Mouse (Mus musculus) MEL (cell line): ENCODE results near the gene Glipr1. TPM values are rescaled to one million over a fixed set of nuclear protein-coding genes. Genes with fewer than 3 reads are reported as not detected.

Experiments
- DNase-seq: peaks from one replicate; pipeline ENCODE4 v3.0.0; 2011; ENCODE audit warnings: low read depth, low spot score
- H3K27ac ChIP-seq: 2 replicates; pipeline ENCODE4 v1.5.1; 2012; ENCODE audit warnings: low read depth, mild to moderate bottlenecking, control low read depth, low read length, moderate library complexity; ENCODE audit not compliant: control insufficient read depth
- H3K27me3 ChIP-seq, 2 experiments: fragments of 150-350 bp in 1 of 2; sonication (generic) in 1 of 2; 2 replicates each; pipeline ENCODE4 v1.6.1; 2012; ENCODE audit warnings: low read length in 2 of 2, mild to moderate bottlenecking in 2 of 2, improper control_type of control experiment in 1 of 2, moderate library complexity in 1 of 2; ENCODE audit not compliant: insufficient read depth in 2 of 2, control insufficient read depth in 1 of 2
- H3K36me3 ChIP-seq, 2 experiments: 2 replicates each; pipeline ENCODE4 v1.6.1; 2012 to 2014; ENCODE audit warnings: low read length in 2 of 2, improper control_type of control experiment in 1 of 2, inconsistent platforms in 1 of 2, mild to moderate bottlenecking in 1 of 2; ENCODE audit not compliant: insufficient read depth in 2 of 2, control insufficient read depth in 1 of 2
- H3K4me1 ChIP-seq, 2 experiments: fragments of 150-350 bp in 1 of 2; sonication (generic) in 1 of 2; 2 replicates each; pipeline ENCODE4 v1.6.1; 2012; ENCODE audit warnings: low read length in 2 of 2, improper control_type of control experiment in 1 of 2, mild to moderate bottlenecking in 1 of 2; ENCODE audit not compliant: insufficient read depth in 2 of 2, control insufficient read depth in 1 of 2
- H3K4me3 ChIP-seq, 2 experiments: fragments of 150-350 bp in 1 of 2; sonication (generic) in 1 of 2; 2 replicates each; pipeline ENCODE4 v1.5.1; 2012; ENCODE audit warnings: low read depth in 2 of 2, low read length in 2 of 2, mild to moderate bottlenecking in 2 of 2, moderate library complexity in 2 of 2, control low read depth in 1 of 2, improper control_type of control experiment in 1 of 2; ENCODE audit not compliant: control insufficient read depth in 1 of 2, insufficient read depth in 1 of 2
- H3K79me2 ChIP-seq: 2 replicates; pipeline ENCODE4 v1.6.1; 2012; ENCODE audit warnings: mild to moderate bottlenecking, low read length, moderate library complexity; ENCODE audit not compliant: control insufficient read depth, poor library complexity, insufficient read depth
- H3K9ac ChIP-seq: 2 replicates; pipeline ENCODE4 v1.6.1; 2012; ENCODE audit warnings: low read depth, mild to moderate bottlenecking, control low read depth, low read length, moderate library complexity; ENCODE audit not compliant: control insufficient read depth, poor library complexity, severe bottlenecking
- H3K9me3 ChIP-seq: fragments of 150-350 bp; sonication (generic); replicated peaks from 2 replicates; pipeline ENCODE4 v1.6.1; 2012; ENCODE audit warnings: mild to moderate bottlenecking, low read length, improper control_type of control experiment, moderate library complexity; ENCODE audit not compliant: insufficient read depth
- BHLHE40 ChIP-seq: IDR thresholded peaks from 2 replicates; pipeline ENCODE4 v1.6.1; 2012; ENCODE audit warnings: low read depth, mild to moderate bottlenecking, inconsistent platforms, low read length, improper control_type of control experiment, borderline replicate concordance
- CHD1 ChIP-seq: IDR thresholded peaks from 2 replicates; pipeline ENCODE4 v1.6.1; 2012; ENCODE audit warnings: low read depth, mild to moderate bottlenecking, inconsistent platforms, low read length, improper control_type of control experiment
- CHD2 ChIP-seq: IDR thresholded peaks from 2 replicates; pipeline ENCODE4 v1.6.1; 2011; ENCODE audit warnings: low read length, improper control_type of control experiment
- E2F4 ChIP-seq: IDR thresholded peaks from 2 replicates; pipeline ENCODE4 v1.6.1; 2011; ENCODE audit warnings: low read depth, low read length, improper control_type of control experiment, borderline replicate concordance
- GATA1 ChIP-seq: IDR thresholded peaks from 2 replicates; pipeline ENCODE4 v1.6.1; 2011; ENCODE audit warnings: low read depth, low read length, improper control_type of control experiment
- HCFC1 ChIP-seq: IDR thresholded peaks from 2 replicates; pipeline ENCODE4 v1.6.1; 2012; ENCODE audit warnings: low read depth, mild to moderate bottlenecking, inconsistent platforms, low read length, improper control_type of control experiment, moderate library complexity
- JUND ChIP-seq: IDR thresholded peaks from 2 replicates; pipeline ENCODE4 v1.6.1; 2011; ENCODE audit warnings: low read depth, mild to moderate bottlenecking, improper control_type of control experiment, low read length
- KAT2A ChIP-seq: conservative IDR thresholded peaks from 2 replicates; pipeline ENCODE4 v1.6.1; 2012; ENCODE audit warnings: low read depth, low read length, improper control_type of control experiment, inconsistent platforms
- MAFK ChIP-seq: IDR thresholded peaks from 2 replicates; pipeline ENCODE4 v1.6.1; 2011; ENCODE audit warnings: low read depth, mild to moderate bottlenecking, low read length, improper control_type of control experiment, borderline replicate concordance
- MAX ChIP-seq: IDR thresholded peaks from 2 replicates; pipeline ENCODE4 v1.6.1; 2011; ENCODE audit warnings: low read length, improper control_type of control experiment
- MXI1 ChIP-seq: IDR thresholded peaks from 2 replicates; pipeline ENCODE4 v1.6.1; 2011; ENCODE audit warnings: mild to moderate bottlenecking, low read depth, low read length, improper control_type of control experiment
- MYB ChIP-seq: IDR thresholded peaks from 2 replicates; pipeline ENCODE4 v1.6.1; 2011; ENCODE audit warnings: mild to moderate bottlenecking, low read depth, low read length, improper control_type of control experiment
- MYC ChIP-seq: IDR thresholded peaks from 2 replicates; pipeline ENCODE4 v1.6.1; 2011; ENCODE audit warnings: low read depth, mild to moderate bottlenecking, low read length, improper control_type of control experiment, moderate library complexity
- POLR2AphosphoS2 ChIP-seq: IDR thresholded peaks from 2 replicates; pipeline ENCODE4 v1.6.1; 2011; ENCODE audit warnings: low read length, improper control_type of control experiment
- SIN3A ChIP-seq: IDR thresholded peaks from 2 replicates; pipeline ENCODE4 v1.6.1; 2012; ENCODE audit warnings: low read length, improper control_type of control experiment, inconsistent platforms
- SMC3 ChIP-seq: IDR thresholded peaks from 2 replicates; pipeline ENCODE4 v1.6.1; 2011; ENCODE audit warnings: low read depth, low read length, improper control_type of control experiment
- TAL1 ChIP-seq: IDR thresholded peaks from 2 replicates; pipeline ENCODE4 v1.6.1; 2012; ENCODE audit warnings: mild to moderate bottlenecking, inconsistent platforms, low read length, moderate library complexity, mixed read lengths
- UBTF ChIP-seq: IDR thresholded peaks from 2 replicates; pipeline ENCODE4 v1.6.1; 2012; ENCODE audit warnings: low read depth, mild to moderate bottlenecking, inconsistent platforms, low read length, improper control_type of control experiment, moderate library complexity, borderline replicate concordance; ENCODE audit not compliant: insufficient read depth
- USF1 ChIP-seq: IDR thresholded peaks from 2 replicates; pipeline ENCODE4 v1.6.1; 2014; ENCODE audit warnings: low read depth, mild to moderate bottlenecking, inconsistent platforms, low read length, improper control_type of control experiment, moderate library complexity
- ZC3H11A ChIP-seq: IDR thresholded peaks from 2 replicates; pipeline ENCODE4 v1.6.1; 2012; ENCODE audit warnings: low read depth, mild to moderate bottlenecking, inconsistent platforms, low read length, improper control_type of control experiment
- ZMIZ1 ChIP-seq: IDR thresholded peaks from 2 replicates; pipeline ENCODE4 v1.6.1; 2012; ENCODE audit warnings: low read depth, mild to moderate bottlenecking, inconsistent platforms, low read length, improper control_type of control experiment, moderate library complexity
- ZNF384 ChIP-seq: IDR thresholded peaks from 2 replicates; pipeline ENCODE4 v1.6.1; 2012; ENCODE audit warnings: low read depth, mild to moderate bottlenecking, inconsistent platforms, low read length, improper control_type of control experiment
- polyA plus RNA-seq, 2 experiments: library from polyadenylated mRNA; stranded (reverse) in 1 of 2; unstranded in 1 of 2; fragments of >175 nt in 1 of 2; fragments of >200 nt in 1 of 2; gene quantifications; 2 replicates each; pipeline versions ENCODE4 v1.2.1 to v1.2.4; 2012; ENCODE audit warnings: low replicate concordance in 2 of 2, low read depth in 1 of 2; ENCODE audit not compliant: insufficient read length in 2 of 2, insufficient read depth in 1 of 2, missing spikeins in 1 of 2
- total RNA-seq: library from RNA; depleted of rRNA; stranded (reverse); fragments of 300-350 nt; gene quantifications from 2 replicates; pipeline ENCODE4 v1.2.3, GENCODE M21; 2012

Gene Glipr1
- total and polyA plus RNA-seq, 3 experiments: 0.62 to 0.88 TPM; not detected in 1

DNA sequence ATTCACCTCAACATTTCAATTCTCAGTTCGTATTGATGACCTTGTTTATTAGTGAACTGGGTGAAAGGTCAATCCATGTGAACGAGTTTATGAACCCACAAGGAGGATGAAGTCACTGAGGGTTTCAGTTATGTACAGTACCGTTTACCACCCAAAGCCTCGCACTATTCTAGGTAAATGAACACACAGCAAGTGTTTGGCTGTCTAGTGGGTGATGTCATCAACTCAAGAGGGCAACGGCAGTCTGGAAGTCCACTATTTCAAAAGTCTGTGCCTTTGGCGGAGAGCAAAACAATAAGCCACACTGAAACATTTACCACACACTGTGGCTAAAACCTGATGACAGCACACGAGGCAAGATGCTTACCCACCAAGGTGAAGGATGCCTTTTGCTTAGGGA lies 59.4 kb downstream of the Glipr1 start:
- no peak overlapping the region for H3K9ac ChIP-seq
- no peaks in the 10 kb centered on the region for H3K79me2 ChIP-seq
- TF ChIP-seq UBTF (no peak), ZC3H11A (no peak), BHLHE40 (no peak), TAL1 (no peak), E2F4 (no peak), MAX (no peak), KAT2A (no peak), HCFC1 (no peak), MXI1 (no peak), GATA1 (no peak), ZNF384 (no peak), USF1 (no peak), MAFK (no peak), ZMIZ1 (no peak), MYC (no peak), MYB (no peak), SMC3 (no peak)
- no peaks in the 10 kb centered on the region for H3K36me3 ChIP-seq
- no peaks in the 10 kb centered on the region for H3K4me1 ChIP-seq
- H3K9me3 ChIP-seq: no peaks in the 10 kb centered on the region
- DNase-seq: no peak
- no peak overlapping the region for H3K4me3 ChIP-seq
- H3K27ac ChIP-seq: no peak overlapping the region
- peaks cover 0 to 2% of the 10 kb centered on the region in 2 experiments; a peak in 1 of 4 replicates for H3K27me3 ChIP-seq

DNA sequence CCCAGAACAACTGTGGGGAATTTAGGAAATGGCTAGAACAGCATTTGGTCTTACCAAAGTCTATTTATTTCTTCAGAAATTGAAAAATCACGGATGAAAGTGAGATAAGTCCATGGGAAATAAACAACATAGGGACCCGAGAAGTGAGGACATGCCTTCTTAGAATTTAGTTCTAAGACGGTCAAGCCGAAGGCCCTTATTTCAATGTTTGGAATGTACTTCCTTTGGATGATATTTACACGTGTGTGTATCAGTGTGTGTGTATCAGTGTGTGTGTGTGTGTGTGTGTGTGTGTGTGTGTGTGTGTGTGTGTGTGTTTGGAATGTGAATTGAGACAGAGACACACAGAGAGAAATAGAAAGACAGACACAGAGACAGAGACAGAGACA lies 65.3 kb downstream of the Glipr1 start:
- no peak for DNase-seq
- peaks cover 0 to 4% of the 10 kb centered on the region in 2 experiments for H3K27me3 ChIP-seq
- TF ChIP-seq CHD1 (no peak), SIN3A (no peak), CHD2 (no peak), JUND (no peak), POLR2AphosphoS2 (no peak)

More for the DNA sequence above, 65.3 kb downstream of the Glipr1 start:
- H3K4me3 ChIP-seq: no peak overlapping the region
- H3K9me3 ChIP-seq: no peaks in the 10 kb centered on the region
- no peaks in the 10 kb centered on the region for H3K36me3 ChIP-seq
- no peak overlapping the region for H3K9ac ChIP-seq
- H3K79me2 ChIP-seq: no peaks in the 10 kb centered on the region
- no peaks in the 10 kb centered on the region for H3K4me1 ChIP-seq
- no peak overlapping the region for H3K27ac ChIP-seq
